Mouse (Mus musculus) urinary bladder, postnatal 25 days (tissue): Measurements from ENCODE around the gene Timm17a.

Source experiments
- DNase-seq: peaks from one replicate; pipeline ENCODE4 v3.0.0; 2022; ENCODE audit warnings: low spot score

The Timm17a gene

DNA sequence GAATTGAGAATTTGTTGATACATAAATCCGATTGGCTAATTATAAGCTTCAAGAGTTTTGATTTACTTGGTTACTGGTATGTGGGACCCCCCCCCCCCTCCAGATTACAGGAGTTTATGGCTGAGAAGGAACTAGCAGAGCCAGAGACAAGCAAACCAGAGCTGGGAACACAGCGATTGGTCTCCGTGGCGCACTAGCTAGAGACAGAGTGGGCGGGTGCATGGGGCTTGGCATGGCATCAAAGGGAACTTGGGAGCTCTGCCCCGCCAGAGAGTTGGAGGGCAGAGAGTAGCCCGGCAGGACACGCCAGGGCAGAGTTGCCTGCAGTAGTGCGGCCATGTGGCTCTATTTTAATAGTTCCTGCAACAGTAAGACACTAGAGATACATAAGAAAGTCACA, 32.9 kb downstream of the Timm17a start:
- DNase-seq, result no peak

DNA sequence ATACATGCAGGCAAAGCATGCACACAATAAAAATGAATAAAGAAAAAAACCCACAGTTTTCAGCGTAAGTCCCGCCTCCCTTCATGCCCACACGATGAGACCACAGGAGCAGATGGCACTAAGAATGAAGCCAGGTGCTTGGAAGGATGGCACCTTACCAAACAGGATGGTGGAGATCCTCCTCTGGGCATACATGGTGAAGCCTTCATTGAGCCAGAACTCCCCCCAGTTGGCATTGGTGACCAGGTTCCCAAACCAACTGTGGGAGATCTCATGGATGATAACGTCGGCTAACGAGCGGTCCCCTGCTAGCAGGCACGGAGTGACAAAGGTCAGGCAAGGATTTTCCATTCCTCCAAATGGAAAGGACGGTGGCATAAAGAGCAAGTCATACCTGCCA, 42.2 kb downstream of the Timm17a start:
- DNase-seq, result no peak

DNA sequence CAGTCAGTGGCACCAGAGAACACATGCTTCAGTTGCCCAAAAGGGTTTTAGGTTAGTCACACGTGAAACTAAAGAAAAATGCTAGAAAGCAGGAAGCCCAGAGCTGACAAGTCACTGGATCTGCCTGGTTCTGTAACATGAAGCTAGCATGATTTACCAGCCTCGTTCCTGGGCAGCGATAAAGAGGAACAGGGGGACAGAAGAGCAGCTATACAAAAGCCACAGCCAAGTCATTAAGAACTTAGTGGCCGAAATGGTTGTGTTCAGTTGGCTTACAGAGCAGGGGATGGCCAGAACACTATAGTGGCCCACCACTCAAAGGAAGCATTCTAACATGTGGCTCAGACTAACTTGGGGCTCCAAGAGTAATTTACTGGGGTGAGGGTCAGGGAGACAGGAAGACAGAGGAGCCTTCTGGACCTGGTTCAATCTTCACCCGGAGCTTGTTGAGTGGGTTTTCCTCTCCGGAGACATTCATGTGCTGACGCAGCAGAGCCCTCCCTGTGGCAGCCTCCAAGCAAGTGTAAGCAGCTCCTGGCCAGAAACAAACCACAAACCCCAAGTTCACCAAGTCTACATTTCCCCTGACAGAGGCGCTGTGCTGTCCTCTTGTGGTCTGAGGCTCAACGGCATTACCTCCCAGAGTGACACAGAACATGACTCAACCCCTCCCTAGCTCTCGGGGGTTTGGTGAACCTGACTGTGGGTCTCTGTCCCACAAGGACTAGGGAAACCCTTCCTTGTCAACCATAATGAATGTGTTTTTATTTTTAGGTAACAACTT, 45.7 kb downstream of the Timm17a start:
- DNase-seq, result no peak

DNA sequence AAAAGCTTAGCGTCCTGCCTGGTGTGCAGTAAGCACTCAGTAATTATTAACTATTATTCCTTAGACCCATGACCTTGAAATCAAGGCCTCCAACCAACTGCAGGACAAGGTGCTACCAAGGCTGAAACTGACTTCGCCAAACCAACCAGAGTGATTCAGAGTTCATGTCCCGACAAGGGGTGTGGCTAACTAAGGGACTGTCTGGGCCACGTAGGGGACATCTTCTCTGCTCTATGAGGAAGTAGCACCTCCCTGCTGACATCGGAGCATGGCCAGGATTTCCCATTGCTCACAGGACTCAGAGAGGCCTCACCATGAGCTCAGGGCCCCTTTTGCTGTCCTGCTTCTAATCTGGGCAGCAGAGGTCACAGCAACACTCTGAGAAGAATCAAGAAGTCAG, 47.7 kb downstream of the Timm17a start:
- no peak for DNase-seq

DNA sequence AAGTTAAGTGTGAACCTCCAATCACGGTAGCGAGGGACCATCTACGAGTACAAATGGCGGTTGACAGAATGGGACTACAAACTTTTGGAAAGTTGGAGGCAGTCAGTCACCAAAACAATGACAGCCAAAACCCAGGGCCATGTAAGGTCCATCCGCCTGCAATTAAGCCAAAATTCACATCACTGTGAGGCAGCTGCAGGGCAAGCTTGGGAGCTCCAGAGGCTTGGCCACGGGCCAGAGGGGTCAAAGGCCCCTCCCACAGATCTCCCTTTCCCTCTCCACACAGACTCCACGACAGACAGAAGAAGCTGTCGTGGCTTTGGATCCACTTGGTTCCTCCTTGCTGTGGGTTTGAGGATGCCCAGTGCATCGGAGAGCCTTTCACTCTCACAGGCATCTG, 50.3 kb downstream of the Timm17a start:
- no peak for DNase-seq

DNA sequence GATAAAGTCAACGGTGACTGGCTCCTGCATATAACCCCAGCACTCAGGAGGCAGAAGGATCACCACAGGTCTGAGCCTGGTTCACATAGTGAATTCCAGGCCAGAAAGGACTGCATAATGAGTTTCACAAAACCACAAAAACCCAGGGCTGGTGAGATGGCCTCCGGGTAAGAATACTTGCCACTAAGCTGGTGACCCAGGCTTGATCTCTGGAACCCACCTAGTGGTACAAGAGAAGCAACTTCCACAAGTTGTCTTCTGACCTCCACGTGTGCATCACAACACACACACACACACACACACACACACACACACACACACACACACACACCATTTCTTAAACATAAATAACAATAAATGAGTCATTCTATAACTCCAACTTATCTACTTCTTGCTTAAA, 51.2 kb downstream of the Timm17a start:
- DNase-seq, result no peak

DNA sequence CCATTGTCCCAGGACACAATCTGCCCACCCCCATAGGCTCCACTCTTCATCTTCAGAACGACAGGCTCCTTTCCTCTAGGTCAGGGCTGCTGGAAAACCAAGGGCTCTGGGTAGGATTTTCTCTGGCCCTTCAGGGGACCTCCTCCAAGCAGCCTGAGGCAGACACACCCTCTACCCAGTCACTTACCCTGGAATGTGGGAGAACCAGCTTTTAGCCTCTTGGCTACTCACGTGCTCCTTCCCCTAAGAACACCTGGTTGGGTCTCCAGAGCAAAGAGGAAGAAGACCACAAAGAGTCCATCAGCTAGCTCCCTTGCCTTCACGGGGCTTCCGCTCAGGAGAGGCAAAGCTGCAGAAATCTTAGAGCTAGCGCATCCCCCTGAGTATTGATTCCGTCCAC, 52.6 kb downstream of the Timm17a start:
- DNase-seq, result no peak

DNA sequence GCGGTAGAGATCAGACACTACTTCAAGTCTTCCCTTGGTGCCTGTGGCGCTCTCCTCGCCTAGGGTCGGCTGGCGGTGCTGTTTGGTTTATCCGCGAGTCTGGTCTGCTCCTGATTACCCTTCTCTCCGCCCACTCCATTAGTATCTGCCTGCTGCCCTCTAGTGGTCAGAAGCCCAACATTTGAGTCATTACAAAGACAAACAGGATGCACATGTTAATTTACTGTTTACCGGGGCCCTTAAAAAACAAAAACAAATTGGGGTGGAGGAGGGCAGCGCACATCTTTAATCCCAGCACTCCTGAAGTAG, 54.5 kb downstream of the Timm17a start:
- DNase-seq, result peak; percentile 82

DNA sequence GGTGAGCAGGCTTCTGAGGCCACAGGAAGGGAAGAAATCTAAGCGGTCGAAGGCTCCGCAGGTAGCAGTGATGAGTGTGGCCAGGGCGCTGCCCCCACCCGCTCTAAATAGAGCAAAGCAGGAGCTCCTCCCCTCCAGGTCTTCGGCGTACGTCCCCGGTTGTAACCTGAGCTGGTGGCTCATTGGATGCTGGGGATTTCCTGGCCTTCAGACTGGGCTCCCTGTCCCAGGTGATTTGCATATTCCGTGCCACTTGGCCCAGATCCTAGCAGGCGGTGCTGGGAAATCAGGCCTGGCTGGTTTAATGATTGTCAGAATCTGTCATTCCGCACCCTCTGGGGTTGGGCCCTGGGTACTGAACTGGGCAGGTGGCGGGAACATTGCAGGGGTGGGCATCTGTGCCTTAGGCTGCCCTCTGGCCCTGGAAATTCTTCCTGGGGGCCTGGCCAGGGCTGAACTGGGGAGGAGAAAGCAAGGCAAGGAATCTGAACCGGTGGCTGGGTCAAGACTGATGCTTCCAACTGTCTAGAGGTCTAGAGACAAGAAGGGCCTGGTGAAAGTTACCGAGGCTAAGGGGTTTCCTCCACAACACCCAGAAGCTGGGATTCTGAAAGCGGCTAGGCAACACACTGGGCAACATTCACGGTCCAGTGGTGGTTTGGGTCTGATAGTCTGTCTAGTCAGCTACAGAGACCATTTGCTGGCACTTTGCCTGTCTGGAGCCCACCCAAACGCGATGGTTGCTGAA, 55.0 kb downstream of the Timm17a start, which contains the start of gene Elf3:
Elf3 (minus strand) TSS at position 189 of the 748 bp plus-strand sequence.
- DNase-seq, result peak; percentile 70

DNA sequence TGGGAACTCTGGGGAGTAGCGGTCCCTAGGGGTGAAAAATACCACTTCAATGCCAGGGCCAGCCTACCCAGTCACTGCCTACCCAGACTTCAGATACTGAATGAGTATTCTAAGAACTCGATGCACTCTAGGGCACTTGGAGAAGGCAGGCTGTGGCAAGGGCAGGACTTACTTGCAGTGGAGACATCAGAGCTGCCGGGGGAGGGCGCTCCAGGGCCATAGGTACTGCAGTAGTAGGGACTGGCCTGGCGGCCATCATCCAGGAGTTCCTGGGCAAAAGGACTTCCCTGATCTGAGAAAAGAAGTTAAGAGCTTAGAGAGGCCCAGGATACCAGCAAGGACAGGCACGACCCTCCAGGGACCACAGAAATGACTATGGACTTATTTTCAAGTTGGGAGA, 57.3 kb downstream of the Timm17a start:
- peak; percentile 72 for DNase-seq

DNA sequence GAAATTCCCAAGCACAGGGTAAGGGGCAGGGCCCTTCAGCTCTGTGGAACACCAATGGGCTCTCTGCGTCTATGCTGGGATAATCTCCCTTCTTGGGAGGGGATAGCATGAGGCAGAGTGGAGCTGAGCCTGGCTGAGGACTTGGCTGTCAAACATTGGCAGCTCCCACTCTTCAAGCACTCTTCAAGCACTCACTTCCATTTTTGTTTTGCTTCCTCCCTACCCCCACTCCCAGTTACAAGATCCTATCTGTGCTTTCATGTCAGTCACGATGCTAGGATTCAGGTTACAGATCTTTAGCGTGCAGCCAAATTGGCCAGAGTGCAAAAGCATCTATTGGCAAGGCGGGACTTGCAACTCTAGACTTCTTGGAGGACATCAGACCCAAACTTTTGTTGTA, 60.7 kb downstream of the Timm17a start:
- DNase-seq, result no peak

DNA sequence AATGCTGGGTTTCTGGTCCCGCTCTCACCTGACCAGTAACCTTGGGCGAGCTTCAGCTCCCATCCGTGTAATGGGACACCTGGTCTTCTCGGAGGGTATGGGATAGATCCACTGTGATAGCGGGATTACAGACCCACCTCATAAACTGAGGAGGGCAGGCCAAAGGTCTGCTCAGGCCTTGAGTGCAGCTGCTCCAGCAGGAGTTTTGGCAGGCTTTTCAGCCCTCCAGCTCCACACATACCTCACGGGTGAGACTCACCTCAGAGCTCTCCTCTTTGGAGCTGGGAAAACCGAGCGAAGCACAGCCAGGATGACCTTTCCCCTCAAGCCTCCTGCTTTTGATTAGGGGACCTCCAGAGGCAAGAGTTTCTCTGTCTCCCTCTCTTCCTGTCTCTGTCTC, 62.2 kb downstream of the Timm17a start:
- no peak for DNase-seq

DNA sequence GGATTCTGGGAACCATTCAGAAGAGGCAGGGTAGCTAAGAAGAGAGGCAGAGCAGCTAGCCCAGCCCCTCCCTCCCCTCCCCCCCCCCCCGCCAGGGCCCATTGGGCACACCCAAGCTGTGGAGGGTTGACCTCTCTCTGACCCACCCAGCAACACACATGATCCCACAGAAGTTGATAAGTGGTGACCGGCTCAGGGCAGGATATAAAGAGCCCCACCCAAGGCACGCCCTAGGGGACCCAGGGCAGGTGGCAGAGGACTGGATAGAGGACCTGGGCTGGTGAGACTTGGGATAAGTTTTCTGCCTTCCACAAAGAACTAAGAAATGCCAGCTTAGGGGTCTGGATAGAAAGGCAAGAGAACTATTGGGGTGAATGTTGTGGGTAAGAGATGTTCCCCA, 62.9 kb downstream of the Timm17a start:
- DNase-seq, result no peak

DNA sequence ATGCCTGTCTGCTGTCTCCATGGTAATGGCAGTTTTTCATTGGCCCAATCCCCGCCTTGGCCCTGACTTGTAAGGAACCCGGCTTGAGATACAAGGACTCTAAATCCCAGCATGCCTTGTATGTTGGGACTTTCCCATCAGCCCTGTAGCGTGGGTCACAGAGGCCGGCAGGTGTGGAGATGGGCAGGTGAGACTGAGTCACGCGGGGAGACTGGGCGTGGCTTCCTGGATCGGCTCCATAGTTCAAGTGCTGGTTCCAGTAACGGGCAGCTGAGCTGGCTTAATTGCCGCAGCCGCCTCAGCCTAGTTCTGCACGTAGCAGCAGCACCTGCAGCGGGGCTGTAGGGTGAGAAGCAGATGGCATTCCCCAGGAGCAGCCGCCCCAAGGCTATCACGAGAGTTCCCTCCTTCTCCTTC, 65.1 kb downstream of the Timm17a start:
- peak; percentile 57 for DNase-seq
